Mouse (Mus musculus): Measurements from ENCODE around the gene Ppfibp1. TPM values are rescaled to one million over a fixed set of nuclear protein-coding genes. Genes with fewer than 3 reads are reported as not detected.

Gene Ppfibp1
- polyA plus RNA-seq, 1 experiment from 2014 or later: 15.9 TPM

DNA sequence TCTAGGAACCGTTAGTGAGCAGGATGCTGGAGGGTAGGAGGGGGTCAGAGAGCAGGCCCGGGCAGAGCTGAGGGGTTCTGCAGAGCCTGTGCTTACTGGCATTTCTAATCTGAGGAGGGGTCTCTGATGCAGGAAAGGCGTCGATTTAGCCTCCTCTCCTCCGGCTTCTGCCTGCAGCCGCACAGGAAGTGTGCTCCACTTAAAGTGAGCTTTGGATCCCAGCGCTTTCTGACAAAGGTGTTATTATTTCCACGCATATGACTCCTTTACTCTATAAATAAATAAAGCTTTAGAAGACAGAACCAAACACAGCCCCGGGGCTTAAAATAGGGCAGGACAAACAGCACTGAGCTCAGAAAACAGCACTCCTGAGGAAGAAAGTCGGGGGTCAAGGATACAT is 9.4 kb upstream of the Ppfibp1 start:
- Histone ChIP-seq H3K9ac (ENCODE audit: low read depth, low read length) (no peak overlapping the region), H3K4me2 (ENCODE audit: low read length) (no peak overlapping the region), H3K27me3 (replicated peaks; ENCODE audit: control insufficient read depth, insufficient read depth, low read length) (no peaks in the 10 kb centered on the region), H3K9me3 (ENCODE audit: control insufficient read depth, low read length) (peaks cover 4% of the 10 kb centered on the region; the same call in 1 of the 2 replicates), H3K36me3 (ENCODE audit: control insufficient read depth, insufficient read depth, low read length) (no peaks in the 10 kb centered on the region), H3K4me1 (ENCODE audit: control insufficient read depth, insufficient read depth, low read depth, low read length) (no peaks in the 10 kb centered on the region), H3K27ac (ENCODE audit: low read depth, low read length) (no peak overlapping the region), H3K4me3 (ENCODE audit: low read length) (no peak overlapping the region)
- ATAC-seq: no peak
- 34% methylated on average over 10 of the region's 10 CpGs for WGBS

DNA sequence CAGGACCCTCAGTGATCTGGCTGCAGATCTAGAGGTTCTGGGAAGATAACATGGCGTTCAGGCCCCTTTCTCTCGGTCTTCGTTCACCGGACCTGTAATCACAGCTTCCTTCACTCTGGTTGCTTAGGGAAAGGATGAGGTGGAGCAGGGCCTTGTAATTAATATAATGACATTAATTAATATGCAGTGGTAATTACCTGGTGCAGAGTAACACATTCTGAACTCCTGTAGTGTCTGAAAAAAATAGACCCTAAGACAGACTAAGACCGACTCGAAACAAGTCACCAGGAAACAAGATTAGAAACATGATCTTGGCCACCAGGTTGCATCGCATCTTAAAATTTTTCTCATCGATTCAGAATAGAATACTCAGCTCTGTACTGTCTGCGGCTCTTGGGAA is 8.4 kb upstream of the Ppfibp1 start:
- Histone ChIP-seq H3K4me2 (ENCODE audit: low read length) (no peak overlapping the region), H3K4me3 (ENCODE audit: low read length) (no peak overlapping the region), H3K27me3 (replicated peaks; ENCODE audit: control insufficient read depth, insufficient read depth, low read length) (no peaks in the 10 kb centered on the region), H3K36me3 (ENCODE audit: control insufficient read depth, insufficient read depth, low read length) (no peaks in the 10 kb centered on the region), H3K9me3 (ENCODE audit: control insufficient read depth, low read length) (peaks cover 4% of the 10 kb centered on the region; the same call in 1 of the 2 replicates), H3K27ac (ENCODE audit: low read depth, low read length) (no peak overlapping the region), H3K4me1 (ENCODE audit: control insufficient read depth, insufficient read depth, low read depth, low read length) (no peaks in the 10 kb centered on the region), H3K9ac (ENCODE audit: low read depth, low read length) (no peak overlapping the region)
- no peak for ATAC-seq
- WGBS: 84% methylated on average over 9 of the region's 9 CpGs

DNA sequence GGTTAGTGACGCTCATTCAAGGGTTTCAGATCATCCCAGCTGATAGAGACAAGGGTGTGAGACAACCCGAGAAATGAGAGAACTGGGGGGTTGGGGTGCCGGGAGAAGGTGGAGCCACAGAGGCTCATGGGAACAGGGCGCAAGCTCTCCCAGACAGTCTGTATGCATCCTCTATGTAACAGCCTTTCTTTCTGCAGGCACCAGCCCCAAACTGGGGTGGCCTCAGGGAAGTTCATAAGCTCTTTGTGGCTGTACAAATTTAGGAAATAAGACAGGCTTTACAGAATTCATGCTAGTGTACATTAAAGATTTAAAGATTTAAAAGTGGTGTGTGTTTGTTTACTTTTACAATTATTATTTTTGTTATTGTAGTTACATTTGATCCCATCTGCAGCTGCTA is 8.0 kb upstream of the Ppfibp1 start:
- Histone ChIP-seq H3K9ac (ENCODE audit: low read depth, low read length) (no peak overlapping the region), H3K27me3 (replicated peaks; ENCODE audit: control insufficient read depth, insufficient read depth, low read length) (no peaks in the 10 kb centered on the region), H3K4me3 (ENCODE audit: low read length) (no peak overlapping the region), H3K4me2 (ENCODE audit: low read length) (no peak overlapping the region), H3K36me3 (ENCODE audit: control insufficient read depth, insufficient read depth, low read length) (no peaks in the 10 kb centered on the region), H3K27ac (ENCODE audit: low read depth, low read length) (no peak overlapping the region), H3K9me3 (ENCODE audit: control insufficient read depth, low read length) (peaks cover 4% of the 10 kb centered on the region; the same call in 1 of the 2 replicates), H3K4me1 (ENCODE audit: control insufficient read depth, insufficient read depth, low read depth, low read length) (no peaks in the 10 kb centered on the region)
- WGBS: 78% methylated on average over 4 of the region's 4 CpGs
- ATAC-seq: no peak

GRCm38 (mm10) chr6:146881896-146882770 is 6.2 kb upstream of the Ppfibp1 start:
- no peak overlapping the region for H3K27ac ChIP-seq (ENCODE audit: low read depth, low read length)
- H3K9me3 ChIP-seq (ENCODE audit: control insufficient read depth, low read length): no peaks in the 10 kb centered on the region
- H3K27me3 ChIP-seq (replicated peaks; ENCODE audit: control insufficient read depth, insufficient read depth, low read length): no peaks in the 10 kb centered on the region
- WGBS: 68% methylated on average over 13 of the region's 13 CpGs
- H3K4me3 ChIP-seq (ENCODE audit: low read length): no peak overlapping the region
- no peak for ATAC-seq
- no peak overlapping the region for H3K4me2 ChIP-seq (ENCODE audit: low read length)
- no peaks in the 10 kb centered on the region for H3K4me1 ChIP-seq (ENCODE audit: control insufficient read depth, insufficient read depth, low read depth, low read length)
- no peaks in the 10 kb centered on the region for H3K36me3 ChIP-seq (ENCODE audit: control insufficient read depth, insufficient read depth, low read length)
- H3K9ac ChIP-seq (ENCODE audit: low read depth, low read length): no peak overlapping the region

- Histone ChIP-seq H3K36me3 (ENCODE audit: control insufficient read depth, insufficient read depth, low read length) (no peaks in the 10 kb centered on the region), H3K9ac (ENCODE audit: low read depth, low read length) (no peak overlapping the region), H3K27me3 (replicated peaks; ENCODE audit: control insufficient read depth, insufficient read depth, low read length) (no peaks in the 10 kb centered on the region), H3K4me2 (ENCODE audit: low read length) (no peak overlapping the region), H3K4me3 (ENCODE audit: low read length) (no peak overlapping the region), H3K27ac (ENCODE audit: low read depth, low read length) (no peak overlapping the region), H3K4me1 (ENCODE audit: control insufficient read depth, insufficient read depth, low read depth, low read length) (no peaks in the 10 kb centered on the region; the same call in 1 of the 2 replicates), H3K9me3 (ENCODE audit: control insufficient read depth, low read length) (no peaks in the 10 kb centered on the region)
- ATAC-seq: no peak
- 60% methylated on average over 2 of the region's 2 CpGs for WGBS
These were observed 4.9 kb upstream of the Ppfibp1 start for GRCm38 (mm10) chr6:146883426-146883825.

GRCm38 (mm10) chr6:146884171-146884570 is 4.1 kb upstream of the Ppfibp1 start:
- Histone ChIP-seq H3K9me3 (ENCODE audit: control insufficient read depth, low read length) (no peaks in the 10 kb centered on the region), H3K9ac (ENCODE audit: low read depth, low read length) (no peak overlapping the region), H3K4me2 (ENCODE audit: low read length) (no peak overlapping the region), H3K27ac (ENCODE audit: low read depth, low read length) (no peak overlapping the region), H3K36me3 (ENCODE audit: control insufficient read depth, insufficient read depth, low read length) (no peaks in the 10 kb centered on the region), H3K4me3 (ENCODE audit: low read length) (no peak overlapping the region), H3K27me3 (replicated peaks; ENCODE audit: control insufficient read depth, insufficient read depth, low read length) (no peaks in the 10 kb centered on the region), H3K4me1 (ENCODE audit: control insufficient read depth, insufficient read depth, low read depth, low read length) (no peaks in the 10 kb centered on the region; the same call in none of the 2 replicates)
- no peak for ATAC-seq
- WGBS: 87% methylated on average over 3 of the region's 3 CpGs

- H3K9me3 ChIP-seq (ENCODE audit: control insufficient read depth, low read length): no peaks in the 10 kb centered on the region
- no peaks in the 10 kb centered on the region for H3K27me3 ChIP-seq (replicated peaks; ENCODE audit: control insufficient read depth, insufficient read depth, low read length)
- no peak overlapping the region for H3K4me3 ChIP-seq (ENCODE audit: low read length)
- no peak for ATAC-seq
- no peaks in the 10 kb centered on the region for H3K36me3 ChIP-seq (ENCODE audit: control insufficient read depth, insufficient read depth, low read length)
- H3K4me1 ChIP-seq (ENCODE audit: control insufficient read depth, insufficient read depth, low read depth, low read length): no peaks in the 10 kb centered on the region; the same call in none of the 2 replicates
- H3K4me2 ChIP-seq (ENCODE audit: low read length): no peak overlapping the region
- no peak overlapping the region for H3K9ac ChIP-seq (ENCODE audit: low read depth, low read length)
- 42% methylated on average over 4 of the region's 4 CpGs for WGBS
- H3K27ac ChIP-seq (ENCODE audit: low read depth, low read length): no peak overlapping the region
These were observed 3.4 kb upstream of the Ppfibp1 start for GRCm38 (mm10) chr6:146884851-146885250.

DNA sequence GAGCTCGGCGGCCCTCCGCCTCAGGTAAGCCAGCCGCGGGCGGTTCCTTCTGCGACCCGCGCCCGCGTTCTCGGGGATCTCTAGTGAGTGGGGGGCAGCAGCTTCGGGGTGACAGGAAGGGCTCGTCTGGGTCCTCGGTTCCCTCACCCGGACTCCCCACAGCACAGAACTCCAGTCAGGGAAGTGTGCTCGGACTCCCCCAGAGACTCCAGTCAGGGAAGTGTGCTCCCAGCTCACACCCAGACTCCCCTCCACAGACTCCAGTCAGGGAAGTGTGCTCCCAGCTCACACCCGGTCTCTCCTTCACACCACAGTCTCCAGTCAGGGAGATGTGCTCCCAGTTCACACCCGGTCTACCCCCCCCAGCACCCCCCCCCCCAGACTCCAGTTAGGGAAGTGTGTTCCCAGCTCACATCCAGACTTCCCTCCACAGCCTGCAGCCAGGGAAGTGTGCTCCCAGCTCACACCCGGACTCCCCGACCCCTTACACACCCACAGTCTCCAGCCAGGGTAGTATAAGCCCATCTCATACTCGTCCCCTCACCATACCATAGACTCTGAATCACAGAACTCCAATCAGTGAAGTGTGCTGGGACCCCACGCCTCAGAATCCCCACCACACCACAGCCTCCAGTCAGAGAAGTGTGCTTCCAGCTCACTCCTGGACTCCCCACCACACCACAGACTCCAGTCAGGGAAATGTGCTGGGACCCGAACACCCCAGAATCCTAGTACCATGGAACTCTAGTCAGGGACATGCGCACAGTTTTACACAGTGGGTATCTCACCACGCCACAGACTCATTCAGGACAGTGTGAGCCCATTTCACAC is 588 bp downstream of the Ppfibp1 start:
- Histone ChIP-seq H3K4me1 (ENCODE audit: control insufficient read depth, insufficient read depth, low read depth, low read length) (no peaks in the 10 kb centered on the region; the same call in none of the 2 replicates), H3K27ac (ENCODE audit: low read depth, low read length) (peak overlapping the region; percentile 44; the same call in 1 of the 2 replicates), H3K9me3 (ENCODE audit: control insufficient read depth, low read length) (no peaks in the 10 kb centered on the region), H3K4me2 (ENCODE audit: low read length) (peak overlapping the region; percentile 73), H3K4me3 (ENCODE audit: low read length) (peak overlapping the region; percentile 85), H3K27me3 (replicated peaks; ENCODE audit: control insufficient read depth, insufficient read depth, low read length) (no peaks in the 10 kb centered on the region), H3K9ac (ENCODE audit: low read depth, low read length) (peak overlapping the region; percentile 74), H3K36me3 (ENCODE audit: control insufficient read depth, insufficient read depth, low read length) (no peaks in the 10 kb centered on the region)
- peak; percentile 67 for ATAC-seq
- 8% methylated on average over 24 of the region's 26 CpGs for WGBS

DNA sequence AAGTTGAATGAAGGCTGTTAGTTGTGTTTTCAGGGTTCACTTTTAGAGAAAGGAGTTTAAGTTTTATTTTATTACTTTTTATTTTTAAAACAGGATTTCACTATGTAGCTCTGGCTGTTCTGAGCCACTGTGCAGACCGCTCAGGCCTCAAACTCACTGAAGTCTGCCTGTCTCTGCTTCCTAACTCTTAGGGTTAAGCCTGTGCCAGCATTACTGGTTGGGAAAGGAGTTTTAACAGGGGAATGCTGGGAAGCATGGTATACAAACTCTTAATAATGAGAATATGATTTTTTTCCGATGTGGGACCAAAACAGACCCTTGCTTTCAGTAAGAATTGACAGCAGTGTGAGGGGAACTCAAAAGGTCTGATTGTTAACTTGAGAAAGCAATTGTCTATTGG is 1.9 kb downstream of the Ppfibp1 start:
- Histone ChIP-seq H3K27ac (ENCODE audit: low read depth, low read length) (no peak overlapping the region), H3K4me2 (ENCODE audit: low read length) (no peak overlapping the region; the same call in 1 of the 2 replicates), H3K36me3 (ENCODE audit: control insufficient read depth, insufficient read depth, low read length) (no peaks in the 10 kb centered on the region), H3K4me1 (ENCODE audit: control insufficient read depth, insufficient read depth, low read depth, low read length) (no peaks in the 10 kb centered on the region; the same call in none of the 2 replicates), H3K9ac (ENCODE audit: low read depth, low read length) (no peak overlapping the region), H3K27me3 (replicated peaks; ENCODE audit: control insufficient read depth, insufficient read depth, low read length) (no peaks in the 10 kb centered on the region), H3K4me3 (ENCODE audit: low read length) (no peak overlapping the region), H3K9me3 (ENCODE audit: control insufficient read depth, low read length) (no peaks in the 10 kb centered on the region)
- WGBS: 63% methylated on average over 2 of the region's 2 CpGs
- ATAC-seq: no peak
